ENCODE assay signal across 8 mouse cellular contexts in the genomic region with DNA sequence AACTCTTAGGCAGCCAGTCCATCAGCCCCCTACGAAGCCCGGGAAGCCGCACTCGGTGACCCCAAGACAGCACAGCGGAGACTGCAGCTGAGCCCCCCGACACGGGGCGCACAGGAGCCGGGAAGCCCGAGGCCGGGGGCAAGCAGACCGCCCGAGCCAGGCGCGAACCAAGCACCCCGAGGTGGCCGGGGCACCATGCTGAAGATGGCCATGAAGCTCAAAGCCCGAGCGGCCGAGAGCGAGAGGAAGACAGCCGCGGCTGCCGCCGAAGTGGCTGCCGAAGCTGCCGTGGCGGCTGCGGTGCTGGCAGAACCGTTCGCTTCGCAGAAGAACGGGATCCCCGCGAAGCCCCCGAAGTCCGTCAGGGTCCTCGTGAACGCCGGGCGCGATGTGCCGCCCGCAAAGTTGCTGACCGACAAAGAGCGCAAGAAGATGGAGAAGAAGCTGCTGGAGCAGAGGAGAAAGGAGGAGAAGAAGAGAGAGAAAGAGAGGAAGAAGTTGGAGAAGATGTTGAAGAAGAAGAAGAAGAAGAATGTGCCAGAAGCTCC. TPM values are rescaled to one million over a fixed set of nuclear protein-coding genes. Genes with fewer than 3 reads are reported as not detected.
DNase-seq lines count a peak whose midpoint lies in the region; ATAC-seq and TF ChIP-seq lines count a peak whose summit lies in the region.

No protein-coding gene starts in this region.

- no peak for TF ChIP-seq EP300 in MEL (IDR thresholded peaks at IDR 0.05; ENCODE audit: low read depth in 1 of 2, low read length in 2 of 2)

- WGBS in forebrain, embryonic 11.5 days, result 49% methylated on average over 46 of the region's 46 CpGs
- 42% methylated on average over 46 of the region's 46 CpGs for WGBS in limb, embryonic 14.5 days

- H3K27me3 ChIP-seq in MEL (ENCODE audit: control insufficient read depth in 1 of 2, insufficient read depth in 2 of 2, low read length in 2 of 2), result no peaks in the 10 kb centered on the region
- H3K27me3 ChIP-seq in forebrain, embryonic 11.5 days (ENCODE audit: control insufficient read depth, insufficient read depth, low read length), result no peaks in the 10 kb centered on the region; the same call in 1 of the 2 replicates
- no peaks in the 10 kb centered on the region for H3K27me3 ChIP-seq in limb, embryonic 14.5 days (ENCODE audit: control insufficient read depth, insufficient read depth, low read length)

- H3K36me3 ChIP-seq in MEL (ENCODE audit: control insufficient read depth in 1 of 2, insufficient read depth in 2 of 2, low read length in 2 of 2), result peaks cover 0 to 26% of the 10 kb centered on the region in 2 experiments; a peak in 2 of 4 replicates
- no peaks in the 10 kb centered on the region for H3K36me3 ChIP-seq in forebrain, embryonic 11.5 days (ENCODE audit: control insufficient read depth, insufficient read depth, low read length)
- H3K36me3 ChIP-seq in limb, embryonic 14.5 days (ENCODE audit: control insufficient read depth, insufficient read depth, low read length), result peaks cover 11% of the 10 kb centered on the region

- H3K4me1 ChIP-seq in MEL (ENCODE audit: control insufficient read depth in 1 of 2, insufficient read depth in 2 of 2, low read length in 2 of 2), result peaks cover 2 to 6% of the 10 kb centered on the region in 2 experiments; a peak in 2 of 4 replicates
- H3K4me1 ChIP-seq in forebrain, embryonic 11.5 days (replicated peaks; ENCODE audit: control insufficient read depth, insufficient read depth, low read length), result peaks cover 6% of the 10 kb centered on the region; the same call in 1 of the 2 replicates
- H3K4me1 ChIP-seq in limb, embryonic 14.5 days (ENCODE audit: control insufficient read depth, insufficient read depth, low read length), result peaks cover 9% of the 10 kb centered on the region

- peak overlapping the region; percentile 55 for H3K4me2 ChIP-seq in forebrain, embryonic 11.5 days (ENCODE audit: low read depth, low read length, severe bottlenecking)
- H3K4me2 ChIP-seq in limb, embryonic 14.5 days (replicated peaks; ENCODE audit: low read depth, low read length, severe bottlenecking), result peak overlapping the region; percentile 70

- no peak for TF ChIP-seq POLR2A in MEL (IDR thresholded peaks at IDR 0.05; ENCODE audit: control insufficient read depth in 1 of 2, insufficient read depth in 1 of 2, low read depth in 1 of 2, low read length in 2 of 2, poor library complexity in 1 of 2)
- TF ChIP-seq POLR2A in limb, embryonic 14.5 days (IDR thresholded peaks at IDR 0.05; ENCODE audit: borderline replicate concordance, extremely low read depth, insufficient read depth, insufficient read length), result no peak

- DNase-seq in kidney, adult 9 months, result peak; percentile 13
- DNase-seq in kidney, adult 8-10 months, result no peak
- peak; percentile 43 for DNase-seq in MEL (ENCODE audit: low read depth, low spot score)
- peak; percentile 75 for DNase-seq in forebrain, embryonic 11.5 days (ENCODE audit: low spot score)
- no peak for DNase-seq in limb, embryonic 14.5 days (ENCODE audit: low spot score)
- peak; percentile 36 to 78 for DNase-seq in spleen, postnatal 4 days (ENCODE audit: low spot score in 2 of 2)
- DNase-seq in urinary bladder, adult 18-20 months (ENCODE audit: low spot score in 2 of 2), result no peak
- no peak for DNase-seq in layer of hippocampus, adult 11-12 months (ENCODE audit: low spot score)

- H3K27ac ChIP-seq in MEL (ENCODE audit: control insufficient read depth, low read depth, low read length), result peak overlapping the region; percentile 24; the same call in 1 of the 2 replicates
- no peak overlapping the region for H3K27ac ChIP-seq in forebrain, embryonic 11.5 days (ENCODE audit: low read depth, low read length)
- peak overlapping the region; percentile 99 for H3K27ac ChIP-seq in limb, embryonic 14.5 days (replicated peaks; ENCODE audit: low read depth, low read length)

- peaks cover 61% of the 10 kb centered on the region for H3K79me2 ChIP-seq in MEL (ENCODE audit: control insufficient read depth, insufficient read depth, low read length, poor library complexity)

- TF ChIP-seq CTCF in MEL (IDR thresholded peaks at IDR 0.05 in 2 of 3, conservative IDR thresholded peaks at IDR 0.05 in 1 of 3; ENCODE audit: control insufficient read depth in 1 of 3, insufficient read depth in 1 of 3, low read depth in 2 of 3, low read length in 3 of 3, poor library complexity in 1 of 3, severe bottlenecking in 1 of 3), result no peak

- peak overlapping the region; percentile 99 for H3K9ac ChIP-seq in MEL (ENCODE audit: control insufficient read depth, low read depth, low read length, poor library complexity, severe bottlenecking)
- H3K9ac ChIP-seq in forebrain, embryonic 11.5 days (ENCODE audit: low read length), result peak overlapping the region; percentile 99
- H3K9ac ChIP-seq in limb, embryonic 14.5 days (ENCODE audit: low read depth, low read length, severe bottlenecking), result peak overlapping the region; percentile 100

- no peak for ATAC-seq in forebrain, embryonic 11.5 days (replicated peaks; ENCODE audit: low FRiP score)
- ATAC-seq in limb, embryonic 14.5 days (ENCODE audit: low FRiP score, low read depth), result no peak

- H3K4me3 ChIP-seq in MEL (ENCODE audit: control insufficient read depth in 1 of 2, insufficient read depth in 1 of 2, low read depth in 2 of 2, low read length in 2 of 2), result peak overlapping the region; percentile 48 to 75
- peak overlapping the region; percentile 98 for H3K4me3 ChIP-seq in forebrain, embryonic 11.5 days (ENCODE audit: low read depth, low read length)
- peak overlapping the region; percentile 95 for H3K4me3 ChIP-seq in limb, embryonic 14.5 days (replicated peaks; ENCODE audit: low read length)

- TF ChIP-seq RAD21 in MEL (IDR thresholded peaks at IDR 0.05; ENCODE audit: low read depth, low read length), result no peak

- no peaks in the 10 kb centered on the region for H3K9me3 ChIP-seq in MEL (replicated peaks; ENCODE audit: insufficient read depth, low read length)
- no peaks in the 10 kb centered on the region for H3K9me3 ChIP-seq in forebrain, embryonic 11.5 days (ENCODE audit: control insufficient read depth, low read length)
- 0 out of 2 replicates have a peak, but pooled peaks cover 4% of the 10 kb centered on the region for H3K9me3 ChIP-seq in limb, embryonic 14.5 days (ENCODE audit: control insufficient read depth, low read length)

TF ChIP-seq in MEL, 35 proteins besides CTCF, POLR2A, EP300 and RAD21:
- no peak for TF ChIP-seq ZC3H11A (IDR thresholded peaks at IDR 0.05; ENCODE audit: low read depth, low read length)
- TF ChIP-seq POLR2AphosphoS5 (IDR thresholded peaks at IDR 0.05; ENCODE audit: borderline replicate concordance, low read depth, low read length), result no peak
- TF ChIP-seq HCFC1 (IDR thresholded peaks at IDR 0.05; ENCODE audit: low read depth, low read length), result no peak
- no peak for TF ChIP-seq ZKSCAN1 (IDR thresholded peaks at IDR 0.05; ENCODE audit: low read depth, low read length)
- TF ChIP-seq RCOR1 (IDR thresholded peaks at IDR 0.05; ENCODE audit: low read depth, low read length), result no peak
- TF ChIP-seq ZNF384 (IDR thresholded peaks at IDR 0.05; ENCODE audit: low read depth, low read length), result no peak
- TF ChIP-seq ZMIZ1 (IDR thresholded peaks at IDR 0.05; ENCODE audit: low read depth, low read length), result no peak
- TF ChIP-seq MYB (IDR thresholded peaks at IDR 0.05; ENCODE audit: low read depth, low read length), result no peak
- no peak for TF ChIP-seq TAL1 (IDR thresholded peaks at IDR 0.05; ENCODE audit: low read length)
- no peak for TF ChIP-seq GABPA (IDR thresholded peaks at IDR 0.05; ENCODE audit: low read depth, low read length)
- no peak for TF ChIP-seq JUND (IDR thresholded peaks at IDR 0.05; ENCODE audit: low read depth, low read length)
- no peak for TF ChIP-seq E2F4 (IDR thresholded peaks at IDR 0.05; ENCODE audit: borderline replicate concordance, low read depth, low read length)
- TF ChIP-seq NRF1 (IDR thresholded peaks at IDR 0.05; ENCODE audit: insufficient read depth, low read depth, low read length, poor library complexity, severe bottlenecking), result no peak
- TF ChIP-seq MEF2A (IDR thresholded peaks at IDR 0.05; ENCODE audit: extremely low read depth, insufficient replicate concordance, low read depth, low read length, poor library complexity, severe bottlenecking), result no peak
- TF ChIP-seq ETS1 (IDR thresholded peaks at IDR 0.05; ENCODE audit: low read depth, low read length), result no peak
- TF ChIP-seq USF2 (IDR thresholded peaks at IDR 0.05; ENCODE audit: borderline replicate concordance in 1 of 2, insufficient read depth in 1 of 2, low read depth in 1 of 2, low read length in 2 of 2), result no peak

RNA-seq across cellular contexts. Expression of gene Gm20721, which starts 18.1 kb away (rescaled TPM):
- total RNA-seq in MEL (2012; rRNA removed), result 26.9 and 34.2 TPM in 2 replicates
- polyA plus RNA-seq in MEL (2012; ENCODE audit: insufficient read depth in 1 of 2, insufficient read length in 2 of 2, low read depth in 1 of 2, low replicate concordance in 2 of 2, missing spikeins in 1 of 2), result 100 to 1,000 TPM in 1 of 2 experiments, not detected in 1; 171 TPM
- 6.5 and 7.3 TPM in 2 replicates for polyA plus RNA-seq in forebrain, embryonic 11.5 days (2014; fragmentation: Nextera tagmentation; extraction: Ambion mirVana)
- polyA plus RNA-seq in limb, embryonic 14.5 days (2012; rRNA removed), result 0.65 and 0.73 TPM in 2 replicates
- 11.7 and 13.4 TPM in 2 replicates for polyA plus RNA-seq in limb, embryonic 14.5 days (2014; fragmentation: Nextera tagmentation; extraction: Ambion mirVana)

RNA-seq across cellular contexts. Expression of gene Gnas, which starts 44.3 kb away (rescaled TPM):
- 255 and 273 TPM in 2 replicates for total RNA-seq in MEL (2012; rRNA removed)
- 100 to 1,000 TPM; 383 to 447 TPM for polyA plus RNA-seq in MEL (2012; ENCODE audit: insufficient read depth in 1 of 2, insufficient read length in 2 of 2, low read depth in 1 of 2, low replicate concordance in 2 of 2, missing spikeins in 1 of 2)
- 1,123 and 1,194 TPM in 2 replicates for polyA plus RNA-seq in forebrain, embryonic 11.5 days (2014; fragmentation: Nextera tagmentation; extraction: Ambion mirVana)
- polyA plus RNA-seq in limb, embryonic 14.5 days (2012; rRNA removed), result 2,875 and 2,934 TPM in 2 replicates
- 2,366 and 2,381 TPM in 2 replicates for polyA plus RNA-seq in limb, embryonic 14.5 days (2014; fragmentation: Nextera tagmentation; extraction: Ambion mirVana)

Comparison
In these comparisons a context has a peak if more than half of its experiments do, and no peak if none do; other contexts are left out.
1. DNase-seq: peak in kidney, adult 9 months (single experiment), MEL (single experiment), forebrain, embryonic 11.5 days (single experiment) and spleen, postnatal 4 days (2 of 2); none in kidney, adult 8-10 months (0 of 2), limb, embryonic 14.5 days (single experiment), urinary bladder, adult 18-20 months (0 of 2) and layer of hippocampus, adult 11-12 months (single experiment).
2. Peak in every context shown above with its lines, with median percentiles within 50 percentile points of each other: H3K4me3 ChIP-seq and H3K9ac ChIP-seq.